Mouse (Mus musculus) adrenal gland (tissue): ENCODE data around the gene Lrrc66.

Experiments
- intact Hi-C: fragments of 180-260 bp; cut with DNase I; formaldehyde crosslinking; loops from one replicate; pipeline ENCODE4 v1.15.1; 2025

The Lrrc66 gene

GRCm38 (mm10) chr5:73564038-73564437 lies 68.3 kb downstream of the Lrrc66 start:
- intact Hi-C loops, result no loop called here

- intact Hi-C loops, result no loop called here
These were observed 73.6 kb downstream of the Lrrc66 start for GRCm38 (mm10) chr5:73558756-73559155.

GRCm38 (mm10) chr5:73556733-73557425 lies 75.4 kb downstream of the Lrrc66 start:
- intact Hi-C loops, result no loop called here
